Mouse (Mus musculus): ENCODE measurements around the gene Stard3. TPM values are rescaled to one million over a fixed set of nuclear protein-coding genes. Genes with fewer than 3 reads are reported as not detected.

Stard3 gene
- polyA plus RNA-seq, 1 experiment from 2014 or later: 39.6 TPM

Other genes with a start within 250 kb of the Stard3 start
- 6.5 to 19.0 TPM (median 13.4 TPM) in 3 replicates for gene Fbxl20, start 208.0 kb upstream of the Stard3 start, polyA plus RNA-seq (2018)
- 19.0 to 20.5 TPM (median 19.3 TPM) in 3 replicates for gene Med1, start 165.1 kb upstream of the Stard3 start, polyA plus RNA-seq (2018)
- gene Cdk12, start 155.3 kb upstream of the Stard3 start, polyA plus RNA-seq (2018): 15.1 to 22.0 TPM (median 19.2 TPM) in 3 replicates
- not detected in 3 replicates for gene Neurod2, start 28.7 kb upstream of the Stard3 start, polyA plus RNA-seq (2018)
- not detected in 3 replicates for gene Ppp1r1b, start 10.0 kb upstream of the Stard3 start, polyA plus RNA-seq (2018)
- 0.16 TPM in 1 of 3 replicates, not detected in the others for gene Tcap, start 25.4 kb downstream of the Stard3 start, polyA plus RNA-seq (2018)
- not detected in 3 replicates for gene Pnmt, start 28.1 kb downstream of the Stard3 start, polyA plus RNA-seq (2018)
- gene Pgap3, start 42.1 kb downstream of the Stard3 start, polyA plus RNA-seq (2018): 2.8 to 4.2 TPM (median 2.9 TPM) in 3 replicates
- not detected in 3 replicates for gene Erbb2, start 54.1 kb downstream of the Stard3 start, polyA plus RNA-seq (2018)
- 48.5 to 121 TPM (median 108 TPM) in 3 replicates for gene Mien1, start 80.6 kb downstream of the Stard3 start, polyA plus RNA-seq (2018)
- gene Grb7, start 88.0 kb downstream of the Stard3 start, polyA plus RNA-seq (2018): 0.06 TPM in 1 of 3 replicates, not detected in the others
- gene Ikzf3, start 187.7 kb downstream of the Stard3 start, polyA plus RNA-seq (2018): 0.09 to 0.85 TPM in 2 of 3 replicates, not detected in the other
- gene Zpbp2, start 192.7 kb downstream of the Stard3 start, polyA plus RNA-seq (2018): not detected in 3 replicates
- gene Ormdl3, start 229.0 kb downstream of the Stard3 start, polyA plus RNA-seq (2018): 12.4 to 23.2 TPM (median 22.9 TPM) in 3 replicates
- gene Lrrc3c, start 239.9 kb downstream of the Stard3 start, polyA plus RNA-seq (2018): not detected in 3 replicates

Data from macrophage (primary cell).